Mouse (Mus musculus) left cerebral cortex, postnatal 10 days (tissue): ENCODE results near the gene Fam174b. TPM values are rescaled to one million over a fixed set of nuclear protein-coding genes. Genes with fewer than 3 reads are reported as not detected.

Source experiments
- DNase-seq, 2 experiments: peaks; one replicate each; pipeline ENCODE4 v3.0.0; 2021 to 2022; ENCODE audit warnings: low spot score in 2 of 2, mixed read lengths in 1 of 2; ENCODE audit errors: extremely low spot score in 1 of 2
- intact Hi-C: fragments of 180-260 bp; cut with DNase I; formaldehyde crosslinking; loops from one replicate; pipeline ENCODE4 v1.15.1; 2025
- total RNA-seq, 2 experiments: library from RNA; stranded (reverse); gene quantifications; 2 replicates each; pipeline ENCODE4 v1.2.3; 2021

Fam174b gene
- total RNA-seq, result 10 to 100 TPM; 38.3 to 39.6 TPM

DNA sequence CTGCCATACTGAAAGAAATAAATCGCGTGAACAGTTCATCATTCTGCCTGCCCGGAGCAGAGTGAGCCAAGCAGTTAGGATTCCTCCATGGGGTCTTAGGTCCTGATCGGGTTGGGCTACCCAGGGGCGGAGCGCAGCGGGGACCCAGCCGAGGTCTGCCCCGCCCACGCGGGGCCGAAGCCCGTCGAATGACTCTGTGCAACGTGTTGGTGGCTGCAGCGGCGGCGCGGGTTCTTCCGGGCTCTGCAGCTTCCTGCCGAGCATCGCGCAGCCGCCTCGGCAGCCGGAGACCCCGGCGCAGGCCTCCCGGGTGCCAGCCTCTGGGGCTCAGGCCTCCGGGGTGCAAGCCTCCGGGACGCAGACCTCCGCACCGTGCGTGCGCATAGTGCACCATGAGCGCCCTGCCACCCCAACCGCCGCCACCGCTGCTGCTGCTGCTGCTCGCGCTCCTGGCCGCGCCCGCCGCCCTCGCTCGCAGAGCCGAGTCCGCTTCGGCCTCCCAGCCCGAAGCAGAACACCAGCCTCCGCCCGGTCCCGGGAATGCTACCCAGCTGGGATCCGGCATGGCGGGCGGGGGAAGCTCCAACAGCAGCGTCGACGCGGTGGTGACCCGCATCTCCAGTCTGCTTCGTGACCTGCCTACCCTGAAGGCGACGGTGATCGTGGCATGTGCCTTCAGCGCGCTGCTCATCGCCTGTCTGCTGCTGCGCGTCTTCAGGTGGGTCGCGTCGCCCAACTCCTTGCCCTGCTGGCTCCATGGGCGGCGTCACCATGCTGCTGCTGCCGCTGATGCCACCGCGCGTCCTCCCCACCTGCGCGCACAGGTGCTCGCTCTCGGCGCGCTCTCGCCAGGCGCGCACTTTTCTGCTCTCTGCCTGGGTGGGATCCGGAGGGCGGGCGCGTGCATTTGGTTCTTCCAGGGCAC is at the start of gene Fam174b:
Gene Fam174b, plus strand, starts transcription at position 192 of the 925 bp plus-strand sequence.
- intact Hi-C loops, result loop anchor here (10.0 kb wide), 1 partner anchor 614 kb away; no protein-coding TSS in a partner anchor
- DNase-seq, result peak; percentile 46 to 77

DNA sequence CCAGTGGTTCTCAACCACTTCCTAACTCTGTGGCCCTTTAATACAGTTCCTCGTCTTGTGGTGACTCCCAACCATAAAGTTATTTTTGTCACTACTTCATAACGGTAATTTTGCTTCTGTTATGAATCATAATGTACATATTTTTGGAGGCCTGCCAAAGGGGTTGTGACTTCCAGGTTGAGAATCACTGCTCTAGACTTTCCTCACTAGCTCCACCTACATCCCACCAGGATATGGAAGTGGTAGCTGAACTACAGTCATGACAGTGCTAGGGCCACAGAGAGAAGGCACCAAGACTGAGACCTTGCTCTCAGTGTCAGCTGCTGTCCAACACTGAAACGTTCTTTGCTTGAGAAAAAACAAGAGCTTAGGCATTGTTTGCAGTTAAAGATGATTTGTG is 43.0 kb upstream of the Fam174b start:
- intact Hi-C loops, result no loop called here
- no peak for DNase-seq

DNA sequence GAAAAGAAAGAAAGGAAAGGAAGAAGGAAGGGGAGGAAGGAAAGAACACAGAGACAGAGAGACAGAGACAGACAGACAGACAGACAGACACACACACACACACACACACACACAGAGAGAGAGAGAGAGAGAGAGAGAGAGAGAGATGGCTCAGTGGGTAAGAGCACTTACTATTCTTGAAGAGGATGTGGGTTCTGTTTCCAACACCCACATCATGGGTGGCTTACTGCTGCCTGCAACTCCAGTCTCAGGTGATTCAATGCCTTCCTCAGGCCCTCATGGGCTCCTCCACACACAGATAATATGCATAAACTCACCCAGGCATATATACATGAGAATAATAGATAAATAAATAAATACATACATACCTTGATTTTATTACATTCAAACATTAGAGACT is 35.8 kb upstream of the Fam174b start:
- DNase-seq, result no peak
- intact Hi-C loops, result no loop called here

DNA sequence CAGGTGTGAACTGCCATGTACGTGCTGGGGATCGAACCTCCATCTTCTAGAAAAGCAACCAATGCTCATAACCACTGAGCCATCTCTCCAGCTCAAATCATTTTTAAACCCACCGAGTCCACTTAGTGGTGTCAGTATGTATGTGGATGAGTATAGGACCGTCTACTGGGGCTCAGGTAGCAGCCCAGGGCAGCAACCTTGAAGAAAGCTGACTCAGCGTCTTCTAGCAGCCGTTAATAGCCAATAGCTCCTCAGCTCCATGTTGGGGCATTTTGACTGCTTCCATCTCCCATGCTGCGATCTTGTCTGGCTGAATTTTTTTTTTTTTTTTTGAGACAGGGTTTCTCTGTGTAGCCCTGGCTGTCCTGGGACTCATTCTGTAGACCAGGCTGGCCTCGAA is 26.6 kb upstream of the Fam174b start:
- intact Hi-C loops, result no loop called here
- DNase-seq, result no peak

DNA sequence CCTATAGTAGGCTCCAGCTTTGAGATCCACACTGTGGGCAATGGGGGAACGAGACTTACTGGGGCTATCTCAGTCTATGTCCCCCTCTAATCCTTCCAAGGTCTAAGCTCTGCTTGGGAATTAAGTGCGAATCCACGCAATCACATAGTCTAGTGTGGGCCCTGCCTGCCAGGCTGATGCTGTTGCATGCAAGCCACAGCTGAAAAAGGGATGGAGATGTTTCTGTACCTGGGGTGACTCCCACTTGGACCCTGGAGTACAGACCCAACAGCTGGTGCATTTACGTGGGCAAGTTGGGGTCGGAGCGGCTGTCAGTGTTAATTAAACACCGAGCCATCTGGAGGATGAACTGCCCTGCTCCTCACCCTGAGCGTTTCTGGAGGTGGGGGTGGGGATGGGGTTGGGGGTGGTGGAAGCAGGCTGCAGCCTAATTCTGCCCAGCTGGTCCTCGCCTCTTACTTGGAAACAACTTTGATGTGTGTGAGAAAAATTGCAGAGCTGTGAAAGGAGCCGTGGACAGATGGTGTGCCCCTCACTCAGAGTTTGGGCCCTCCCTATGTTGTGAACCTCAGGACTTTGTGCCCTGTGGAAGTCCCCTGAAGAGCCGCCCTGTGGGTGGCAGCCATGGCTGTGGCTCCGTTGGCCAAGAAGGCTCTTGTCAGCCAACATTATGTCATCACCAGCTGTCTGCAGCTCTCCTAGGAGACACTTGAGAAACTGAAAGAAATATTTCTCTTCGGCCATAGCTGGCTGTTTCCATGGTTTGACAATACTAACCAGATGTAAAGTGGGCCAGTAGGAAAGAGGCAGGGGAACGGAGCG is 24.0 kb upstream of the Fam174b start:
- DNase-seq, result peak; percentile 36 to 51
- intact Hi-C loops, result no loop called here

DNA sequence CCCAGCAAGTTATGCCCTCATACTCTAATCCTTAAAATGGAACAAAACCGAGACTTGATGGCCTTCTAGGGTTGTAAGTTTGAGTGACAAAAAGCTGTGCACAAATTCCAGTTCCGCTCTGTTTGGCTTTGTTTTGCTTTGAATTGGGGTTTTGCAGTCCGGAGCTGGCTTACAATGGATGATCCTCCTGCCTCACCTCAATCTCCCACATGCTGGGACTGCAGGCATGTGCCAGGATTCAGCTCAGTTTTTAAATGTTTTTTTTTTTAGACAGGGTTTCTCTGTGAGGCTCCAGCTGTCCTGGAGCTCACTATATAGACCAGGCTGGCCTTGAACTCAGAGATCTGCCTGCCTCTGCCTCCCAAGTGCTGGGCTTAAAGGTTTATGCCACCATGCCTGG is 23.3 kb upstream of the Fam174b start:
- intact Hi-C loops, result no loop called here
- DNase-seq, result no peak

DNA sequence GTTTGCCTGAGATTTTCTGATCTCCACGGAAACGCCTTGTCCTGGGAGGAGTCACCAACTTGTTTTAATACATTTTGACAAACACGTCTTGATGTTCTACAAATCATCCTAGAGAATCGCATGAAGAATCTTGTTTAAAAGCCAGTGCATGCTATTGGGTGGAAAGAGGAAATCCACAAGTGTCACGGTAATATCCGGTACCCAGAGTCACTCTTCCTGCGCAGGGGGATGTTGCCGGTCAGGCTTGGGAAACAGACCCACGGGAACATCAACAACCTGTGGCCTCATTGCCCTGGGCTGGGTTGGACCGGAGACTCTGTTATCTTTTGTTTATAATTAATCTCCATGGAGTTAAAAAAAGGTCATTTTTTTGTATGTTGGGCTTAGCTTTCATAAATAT is 22.1 kb upstream of the Fam174b start:
- DNase-seq, result peak in 1 of 2 experiments; percentile 45
- intact Hi-C loops, result no loop called here

DNA sequence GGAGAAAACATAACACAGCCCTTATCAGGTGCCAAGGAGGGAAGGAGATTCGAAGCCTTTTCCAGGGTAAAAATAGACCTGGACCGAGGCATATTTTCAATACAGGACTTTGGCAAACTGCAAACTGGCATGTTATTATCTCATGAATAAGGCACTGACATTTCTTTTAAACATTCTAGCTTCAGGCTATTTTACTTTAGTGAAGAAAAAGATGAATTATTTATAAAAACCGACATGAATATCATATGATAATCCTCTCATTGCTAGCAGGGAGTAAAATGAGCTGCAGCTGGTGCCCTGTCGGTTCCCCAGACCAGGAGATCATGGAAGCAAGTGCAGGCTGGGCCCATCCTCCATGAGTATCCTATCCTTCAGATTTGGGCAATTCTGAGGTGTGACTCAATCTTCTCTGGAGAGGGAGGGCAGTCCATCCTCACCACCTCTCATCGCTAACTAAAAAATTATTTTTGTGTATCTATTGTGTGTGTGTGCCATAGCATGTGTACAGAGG is 21.6 kb upstream of the Fam174b start:
- intact Hi-C loops, result no loop called here
- no peak for DNase-seq

DNA sequence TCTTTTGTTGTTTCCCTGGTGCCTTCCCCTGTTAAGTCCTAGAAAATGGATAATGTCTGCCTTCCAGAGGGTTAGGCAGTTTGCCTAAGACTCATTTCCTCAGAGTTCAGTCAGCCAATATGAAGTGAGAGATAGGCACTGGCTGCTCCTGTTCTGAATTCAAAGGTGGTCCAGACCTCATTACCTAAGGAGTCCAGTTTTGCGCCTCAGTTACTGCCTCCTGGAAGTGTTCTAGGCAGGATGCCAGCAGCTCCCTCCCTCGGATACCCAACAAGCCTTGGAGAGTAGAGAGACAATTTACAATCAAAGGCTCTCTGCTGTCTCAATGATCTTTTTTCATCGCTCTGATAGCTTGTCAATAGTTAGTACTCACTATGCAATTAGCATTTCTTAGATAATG is 19.1 kb upstream of the Fam174b start:
- intact Hi-C loops, result no loop called here
- DNase-seq, result peak in 1 of 2 experiments; percentile 62

DNA sequence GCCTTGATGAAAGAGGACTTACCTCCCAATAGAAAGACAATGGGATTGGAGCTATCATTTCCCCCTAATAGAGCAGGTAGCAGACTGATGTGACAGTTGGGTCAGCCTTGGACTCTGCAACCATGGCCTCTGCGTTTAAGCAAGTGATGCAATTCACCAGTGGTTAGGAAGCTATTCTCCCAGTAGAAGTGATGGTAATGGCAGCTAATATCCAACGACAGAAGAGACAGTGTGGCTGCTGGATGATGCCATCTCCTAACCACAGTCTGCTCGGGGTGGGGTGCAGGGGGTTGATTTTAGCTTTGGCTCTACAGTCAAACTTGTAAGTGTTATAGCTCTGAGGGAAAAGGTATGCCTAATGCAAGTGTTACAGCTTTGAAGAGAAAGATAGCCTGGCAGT is 18.3 kb upstream of the Fam174b start:
- intact Hi-C loops, result no loop called here
- no peak for DNase-seq

DNA sequence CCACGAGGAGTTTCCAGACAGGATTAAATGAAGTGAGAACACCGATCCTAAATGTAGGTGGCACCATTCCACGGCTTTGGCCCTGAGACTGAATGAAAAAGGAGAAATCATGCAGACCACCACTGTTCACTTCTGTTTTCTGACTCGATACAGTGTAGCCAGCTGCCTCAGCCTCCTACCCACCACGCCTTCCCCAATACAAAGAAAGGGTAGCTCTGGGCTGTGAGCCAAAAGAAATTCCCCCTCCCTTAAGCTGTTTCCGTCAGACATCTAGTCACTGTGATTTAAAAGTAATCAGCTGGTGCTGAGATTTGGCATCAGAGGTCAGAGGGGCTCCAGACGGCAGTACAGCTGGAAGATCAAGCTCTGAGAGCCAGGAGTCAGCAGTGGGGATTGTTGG is 10.2 kb upstream of the Fam174b start:
- intact Hi-C loops, result loop anchor here (5.0 kb wide), 1 partner anchor 68 kb away; no protein-coding TSS in a partner anchor
- no peak for DNase-seq

DNA sequence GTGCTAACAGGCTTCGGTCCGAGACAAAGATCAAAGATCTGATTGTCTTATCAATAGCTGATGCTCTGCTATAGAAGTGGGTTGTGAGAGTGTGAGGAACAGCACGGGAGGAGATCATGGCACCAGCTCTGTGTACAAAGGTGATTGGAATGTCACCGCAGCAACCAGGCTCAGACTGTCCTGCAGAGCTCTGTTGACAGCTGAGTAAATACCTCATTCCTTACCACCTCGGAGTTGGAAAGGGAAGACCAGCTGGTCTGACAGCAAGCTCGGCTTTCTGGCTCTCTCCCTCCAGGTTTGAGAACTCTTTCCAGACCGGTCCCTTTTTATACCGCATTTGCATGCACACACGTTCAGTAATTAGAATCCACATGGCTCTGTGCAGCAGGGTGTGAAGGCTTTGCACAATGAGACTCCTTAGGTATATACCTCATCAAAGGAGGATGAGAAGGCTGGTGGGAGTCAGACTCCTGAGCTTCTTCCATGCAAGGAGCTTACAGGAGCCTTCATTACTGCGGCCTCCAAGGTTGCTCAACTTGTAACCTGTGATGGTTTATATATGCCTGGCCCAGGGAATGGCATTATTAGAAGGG is 9.6 kb upstream of the Fam174b start:
- no peak for DNase-seq
- intact Hi-C loops, result loop anchor here (5.0 kb wide), 1 partner anchor 68 kb away; no protein-coding TSS in a partner anchor

DNA sequence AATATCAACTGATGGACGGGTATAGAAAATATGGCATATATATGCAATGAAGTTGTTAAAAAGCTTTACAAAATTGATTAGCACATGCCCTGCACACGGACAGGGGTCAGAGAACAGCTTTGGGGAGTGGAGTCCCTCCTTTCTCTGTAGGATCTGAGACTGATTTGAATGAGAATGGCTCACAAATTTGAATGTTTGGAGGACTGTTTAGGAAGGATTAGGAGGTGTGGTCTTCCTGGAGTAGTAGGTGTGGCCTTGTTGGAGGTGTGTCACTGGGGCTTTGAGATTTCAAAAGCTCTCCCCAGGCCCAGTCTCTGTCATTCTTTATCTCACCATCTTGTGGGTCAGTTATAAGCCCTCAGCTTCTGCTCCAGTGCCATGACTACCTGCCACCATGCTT is 4.1 kb upstream of the Fam174b start:
- intact Hi-C loops, result no loop called here
- no peak for DNase-seq

DNA sequence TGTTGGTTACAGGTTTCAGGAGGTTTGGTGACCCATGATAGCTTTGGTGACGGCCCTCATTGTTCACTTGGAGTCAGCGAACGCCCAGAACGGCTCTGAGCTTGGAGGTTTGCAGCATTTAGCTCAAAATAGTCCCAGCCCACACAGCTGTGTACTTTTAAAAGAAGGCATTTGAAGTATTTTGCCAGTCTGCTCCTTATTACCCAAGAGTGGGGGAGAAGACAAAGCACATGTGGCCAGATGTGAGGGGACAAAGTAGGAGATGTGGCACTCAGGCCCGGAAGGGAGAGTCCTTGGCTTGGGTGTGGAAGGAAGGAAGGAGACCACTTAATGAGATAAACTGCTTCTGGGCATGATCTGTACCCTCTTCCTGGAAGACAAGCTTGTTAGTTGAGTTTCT is 1.3 kb downstream of the Fam174b start:
- intact Hi-C loops, result loop anchor here (10.0 kb wide), 1 partner anchor 613 kb away; no protein-coding TSS in a partner anchor
- no peak for DNase-seq

DNA sequence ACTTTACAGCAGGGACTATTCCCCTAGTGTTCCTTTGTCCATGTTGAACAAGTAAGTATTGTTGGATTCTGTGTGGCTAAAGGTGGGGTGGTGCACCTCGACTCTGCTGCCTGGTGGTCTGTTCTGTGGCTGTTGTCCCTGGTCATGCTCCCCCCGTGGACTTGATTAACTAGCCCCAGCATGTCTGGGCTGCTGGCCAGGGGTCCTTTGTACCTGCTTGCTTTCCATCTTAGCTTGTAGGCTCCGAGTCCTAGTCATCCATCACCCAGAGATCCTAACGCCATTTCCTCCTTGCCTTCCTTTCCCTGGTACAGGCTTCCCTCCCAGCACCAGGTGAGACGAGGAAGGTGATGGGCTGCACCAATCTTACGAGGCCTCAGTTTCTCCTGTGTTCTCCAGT is 1.7 kb downstream of the Fam174b start:
- intact Hi-C loops, result loop anchor here (10.0 kb wide), 1 partner anchor 613 kb away; no protein-coding TSS in a partner anchor
- no peak for DNase-seq

DNA sequence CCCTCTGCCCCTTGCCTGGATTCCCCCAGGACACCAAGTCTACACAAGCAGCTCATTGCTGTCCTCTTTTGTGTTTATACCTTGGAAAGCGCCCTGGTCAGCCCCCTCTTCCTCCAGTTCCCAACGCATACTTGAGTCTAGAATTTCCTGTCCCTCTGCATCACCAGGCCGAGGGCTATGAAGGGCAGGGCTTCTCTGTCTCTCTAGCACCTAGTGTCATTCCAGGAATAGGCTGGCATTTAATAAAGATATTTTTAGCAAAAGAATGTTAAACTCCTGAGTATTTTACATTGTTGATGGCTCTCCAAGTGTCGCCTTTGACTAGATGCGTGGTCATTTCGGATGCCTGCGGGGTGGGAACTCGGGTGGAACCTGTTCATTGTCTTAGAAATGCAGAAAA is 3.0 kb downstream of the Fam174b start:
- DNase-seq, result no peak
- intact Hi-C loops, result loop anchor here (10.0 kb wide), 1 partner anchor 612 kb away; no protein-coding TSS in a partner anchor

DNA sequence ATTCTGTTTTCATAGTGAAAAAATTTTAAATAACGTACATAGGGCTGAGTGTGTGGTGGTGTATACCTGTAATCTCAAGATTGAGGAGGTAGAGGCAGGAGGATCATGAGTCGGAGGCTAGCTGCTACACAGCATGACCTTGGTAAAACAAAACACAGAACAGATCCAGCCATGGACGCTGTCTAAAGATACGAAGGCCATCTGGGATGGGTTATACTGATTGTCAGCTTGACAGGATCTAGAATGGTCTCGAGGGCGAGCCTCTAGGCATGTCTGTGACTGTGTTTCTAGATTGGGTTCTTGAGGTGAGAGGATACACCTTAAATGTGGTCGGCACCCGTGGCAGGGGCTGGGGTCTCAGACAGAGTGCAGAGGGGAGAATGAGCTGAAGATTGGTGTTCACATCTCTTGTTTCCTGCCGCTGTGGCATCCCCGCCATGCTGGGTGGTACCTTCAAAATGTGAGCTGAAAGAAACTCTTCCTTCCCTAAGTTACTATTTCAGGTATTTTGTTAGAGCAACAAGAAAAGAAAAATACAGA is 3.8 kb downstream of the Fam174b start:
- no peak for DNase-seq
- intact Hi-C loops, result loop anchor here (10.0 kb wide), 1 partner anchor 611 kb away; no protein-coding TSS in a partner anchor

DNA sequence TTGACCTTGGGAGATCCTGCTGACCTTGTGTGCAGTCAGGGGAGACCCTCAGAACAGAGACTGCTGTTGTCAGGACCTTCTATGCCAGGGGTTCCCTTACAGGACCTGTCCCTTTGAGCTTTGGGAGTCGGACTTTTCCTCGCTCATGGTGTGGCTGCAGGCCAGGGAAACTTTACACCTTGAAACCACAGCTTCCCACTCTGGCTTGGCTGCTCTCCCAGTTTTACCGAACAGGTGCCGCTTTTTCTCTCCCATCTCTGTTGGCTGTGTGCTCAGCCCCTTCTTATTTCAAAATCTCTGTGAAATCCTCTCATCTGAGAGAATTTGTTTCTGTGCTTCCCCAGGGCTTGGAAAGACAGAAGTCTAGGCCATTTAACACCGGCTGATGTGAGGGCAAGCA is 5.8 kb downstream of the Fam174b start:
- DNase-seq, result no peak
- intact Hi-C loops, result loop anchor here (10.0 kb wide), 1 partner anchor 609 kb away; no protein-coding TSS in a partner anchor
